Mouse (Mus musculus) ES-Bruce4 (cell line): ENCODE data around the gene Cul7.

Experiments used
- CTCF ChIP-seq: IDR thresholded peaks from one replicate; pipeline ENCODE4 v1.8.1; 2011; ENCODE audit warnings: low read depth, low read length
- EP300 ChIP-seq: IDR thresholded peaks from 2 replicates; pipeline ENCODE4 v1.6.1; 2011; ENCODE audit warnings: low read depth, low read length; ENCODE audit not compliant: insufficient read depth

DNA sequence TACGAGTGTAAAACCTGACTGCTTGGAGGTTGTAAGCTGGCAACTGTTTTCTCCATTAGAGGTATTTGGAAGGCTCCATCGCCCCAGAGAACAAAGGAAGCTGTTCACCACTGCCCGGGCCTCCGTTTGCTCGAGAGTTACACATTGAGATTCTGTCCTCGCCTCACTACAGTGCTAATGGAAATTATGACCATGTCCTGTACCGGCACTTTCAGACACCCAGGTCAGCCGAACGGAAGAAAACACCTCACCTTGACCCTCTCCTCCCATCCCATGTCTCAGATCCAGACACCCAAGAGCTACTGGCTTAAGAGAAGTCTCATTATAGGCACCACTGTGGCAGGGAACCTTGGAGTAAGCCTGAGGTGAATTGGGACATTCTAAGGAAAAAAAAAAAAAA lies 63.7 kb downstream of the Cul7 start:
- TF ChIP-seq CTCF (no peak), EP300 (no peak)
